Mouse (Mus musculus): ENCODE results near the gene Pebp1. TPM values are rescaled to one million over a fixed set of nuclear protein-coding genes. Genes with fewer than 3 reads are reported as not detected.
"Not testable (repeated sequence)": the region's sequence is repeated elsewhere in the genome, so short reads cannot be mapped to it uniquely, and the experiment has no call there.

The Pebp1 gene
- total and polyA plus RNA-seq, 3 experiments, result 558 to 568 TPM; not detected in 1

GRCm38 (mm10) chr5:117302899-117303298 lies 15.5 kb upstream of the Pebp1 start (continued):
- no peak for TF ChIP-seq NRF1 (IDR thresholded peaks at IDR 0.05; ENCODE audit: insufficient read depth, low read depth, low read length, poor library complexity, severe bottlenecking)

GRCm38 (mm10) chr5:117295011-117295410 lies 7.6 kb upstream of the Pebp1 start:
- no peak for DNase-seq (ENCODE audit: low read depth, low spot score)
- no peaks in the 10 kb centered on the region for H3K36me3 ChIP-seq (ENCODE audit: control insufficient read depth in 1 of 2, insufficient read depth in 2 of 2, low read length in 2 of 2)
- H3K27me3 ChIP-seq (ENCODE audit: control insufficient read depth in 1 of 2, insufficient read depth in 2 of 2, low read length in 2 of 2), result no peaks in the 10 kb centered on the region
- H3K9ac ChIP-seq (ENCODE audit: control insufficient read depth, low read depth, low read length, poor library complexity, severe bottlenecking), result no peak overlapping the region
- H3K4me1 ChIP-seq (ENCODE audit: control insufficient read depth in 1 of 2, insufficient read depth in 2 of 2, low read length in 2 of 2), result no peaks in the 10 kb centered on the region
- no peaks in the 10 kb centered on the region for H3K9me3 ChIP-seq (replicated peaks; ENCODE audit: insufficient read depth, low read length)
- no peak for TF ChIP-seq ETS1 (IDR thresholded peaks at IDR 0.05; ENCODE audit: low read depth, low read length)
- TF ChIP-seq E2F4 (IDR thresholded peaks at IDR 0.05; ENCODE audit: borderline replicate concordance, low read depth, low read length), result no peak
- no peak for TF ChIP-seq GATA1 (IDR thresholded peaks at IDR 0.05; ENCODE audit: low read depth, low read length)
- TF ChIP-seq MAZ (IDR thresholded peaks at IDR 0.05; ENCODE audit: low read depth, low read length), result no peak
- TF ChIP-seq NRF1 (IDR thresholded peaks at IDR 0.05; ENCODE audit: insufficient read depth, low read depth, low read length, poor library complexity, severe bottlenecking), result no peak
- TF ChIP-seq EP300 (IDR thresholded peaks at IDR 0.05; ENCODE audit: low read depth in 1 of 2, low read length in 2 of 2), result no peak
- TF ChIP-seq USF2 (IDR thresholded peaks at IDR 0.05; ENCODE audit: borderline replicate concordance in 1 of 2, insufficient read depth in 1 of 2, low read depth in 1 of 2, low read length in 2 of 2), result no peak
- no peak for TF ChIP-seq UBTF (IDR thresholded peaks at IDR 0.05; ENCODE audit: borderline replicate concordance, insufficient read depth, low read depth, low read length)
- TF ChIP-seq MEF2A (IDR thresholded peaks at IDR 0.05; ENCODE audit: extremely low read depth, insufficient replicate concordance, low read depth, low read length, poor library complexity, severe bottlenecking), result no peak
- no peak for TF ChIP-seq MXI1 (IDR thresholded peaks at IDR 0.05; ENCODE audit: low read depth, low read length)
- TF ChIP-seq GABPA (IDR thresholded peaks at IDR 0.05; ENCODE audit: low read depth, low read length), result no peak
- no peak for TF ChIP-seq KAT2A (conservative IDR thresholded peaks at IDR 0.05; ENCODE audit: low read depth, low read length)
- TF ChIP-seq SIN3A (IDR thresholded peaks at IDR 0.05; ENCODE audit: low read length), result no peak
- no peak overlapping the region for H3K27ac ChIP-seq (ENCODE audit: control insufficient read depth, low read depth, low read length)
- no peak overlapping the region for H3K4me3 ChIP-seq (ENCODE audit: control insufficient read depth in 1 of 2, insufficient read depth in 1 of 2, low read depth in 2 of 2, low read length in 2 of 2)
- H3K79me2 ChIP-seq (ENCODE audit: control insufficient read depth, insufficient read depth, low read length, poor library complexity), result no peaks in the 10 kb centered on the region

- not testable (repeated sequence) for H3K4me3 ChIP-seq (ENCODE audit: control insufficient read depth in 1 of 2, insufficient read depth in 1 of 2, low read depth in 2 of 2, low read length in 2 of 2); H3K9me3 ChIP-seq (replicated peaks; ENCODE audit: insufficient read depth, low read length); H3K79me2 ChIP-seq (ENCODE audit: control insufficient read depth, insufficient read depth, low read length, poor library complexity); H3K9ac ChIP-seq (ENCODE audit: control insufficient read depth, low read depth, low read length, poor library complexity, severe bottlenecking); DNase-seq (ENCODE audit: low read depth, low spot score); H3K27ac ChIP-seq (ENCODE audit: control insufficient read depth, low read depth, low read length); H3K4me1 ChIP-seq (ENCODE audit: control insufficient read depth in 1 of 2, insufficient read depth in 2 of 2, low read length in 2 of 2); H3K27me3 ChIP-seq (ENCODE audit: control insufficient read depth in 1 of 2, insufficient read depth in 2 of 2, low read length in 2 of 2); H3K36me3 ChIP-seq (ENCODE audit: control insufficient read depth in 1 of 2, insufficient read depth in 2 of 2, low read length in 2 of 2)
Observed at GRCm38 (mm10) chr5:117293776-117294175, 6.4 kb upstream of the Pebp1 start.
